Mouse (Mus musculus): ENCODE results near the gene Crk. TPM values are rescaled to one million over a fixed set of nuclear protein-coding genes. Genes with fewer than 3 reads are reported as not detected.
"Not testable (repeated sequence)": the region's sequence is repeated elsewhere in the genome, so short reads cannot be mapped to it uniquely, and the experiment has no call there.

Gene Crk
- polyA plus RNA-seq, 1 experiment from 2014 or later, result 131 TPM

DNA sequence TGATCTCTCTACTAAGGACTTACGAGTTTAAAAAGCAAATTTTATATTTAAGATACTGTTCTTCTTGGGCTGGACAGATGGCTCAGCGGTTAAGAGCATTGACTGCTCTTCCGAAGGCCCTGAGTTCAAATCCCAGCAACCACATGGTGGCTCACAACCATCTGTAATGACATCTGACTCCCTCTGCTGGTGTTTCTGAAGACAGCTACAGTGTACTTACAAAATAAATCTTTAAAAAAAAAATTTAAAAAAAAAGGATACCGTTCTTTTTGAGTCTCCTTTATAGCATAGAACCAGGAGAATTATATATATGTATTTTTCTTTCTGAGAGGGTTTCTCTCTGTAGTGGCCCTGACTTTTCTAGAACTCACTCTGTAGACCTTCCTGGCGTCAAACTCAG, 21.5 kb downstream of the Crk start:
- Histone ChIP-seq H3K27ac (replicated peaks) (no peak overlapping the region), H3K36me3 (peaks cover 65% of the 10 kb centered on the region), H3K9me3 (no peaks in the 10 kb centered on the region), H3K4me3 (no peak overlapping the region), H3K4me2 (replicated peaks) (no peak overlapping the region), H3K27me3 (no peaks in the 10 kb centered on the region), H3K4me1 (no peaks in the 10 kb centered on the region), H3K9ac (replicated peaks) (no peak overlapping the region)
- 96% methylated on average over 5 of the region's 5 CpGs for WGBS
- ATAC-seq (replicated peaks), result no peak

DNA sequence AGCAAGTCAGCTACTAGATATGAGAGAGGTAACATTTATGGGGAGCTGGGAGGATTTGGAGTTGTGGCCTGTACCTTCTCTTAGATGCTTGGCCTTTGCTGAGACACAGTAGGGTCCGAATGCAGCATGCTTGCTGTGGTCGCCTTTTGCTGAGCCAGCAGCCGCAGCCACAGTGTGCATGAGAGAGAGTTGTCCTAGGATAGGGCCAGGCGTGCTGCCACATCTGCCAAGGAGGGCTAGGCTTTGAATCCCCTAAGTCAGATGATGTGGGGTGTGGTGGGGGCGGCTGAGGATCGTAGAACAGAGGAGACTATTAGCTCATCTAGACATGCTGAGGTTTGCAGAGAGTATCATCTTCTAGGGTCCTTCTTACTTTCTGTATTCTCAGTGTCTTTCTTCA, 23.7 kb downstream of the Crk start:
- Histone ChIP-seq H3K9me3 (no peaks in the 10 kb centered on the region), H3K36me3 (peaks cover 65% of the 10 kb centered on the region), H3K9ac (replicated peaks) (no peak overlapping the region), H3K27me3 (no peaks in the 10 kb centered on the region), H3K27ac (replicated peaks) (no peak overlapping the region), H3K4me3 (no peak overlapping the region), H3K4me2 (replicated peaks) (no peak overlapping the region), H3K4me1 (no peaks in the 10 kb centered on the region)
- WGBS, result 93% methylated on average over 6 of the region's 6 CpGs
- ATAC-seq (replicated peaks), result no peak

DNA sequence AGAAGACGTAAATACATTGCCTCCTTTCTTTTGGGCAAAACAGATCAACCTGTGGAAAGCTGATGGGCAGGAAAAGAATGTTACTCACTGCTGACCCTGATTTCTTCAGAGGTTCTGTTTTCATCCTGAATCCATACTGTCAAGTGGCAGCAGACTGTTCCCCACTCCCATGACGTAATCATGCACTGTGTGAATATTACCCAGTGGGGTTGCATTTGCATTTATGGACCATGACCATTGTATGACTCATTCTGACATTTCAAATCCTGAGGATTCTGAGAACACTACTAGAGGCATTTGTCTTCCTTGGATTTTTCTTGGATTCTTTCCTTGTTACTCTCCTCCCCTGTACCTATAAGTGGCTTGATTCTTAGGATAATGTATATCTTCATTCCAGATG, 24.7 kb downstream of the Crk start:
- Histone ChIP-seq H3K9ac (replicated peaks) (no peak overlapping the region), H3K4me2 (replicated peaks) (no peak overlapping the region), H3K27me3 (no peaks in the 10 kb centered on the region), H3K27ac (replicated peaks) (no peak overlapping the region), H3K4me3 (no peak overlapping the region), H3K9me3 (no peaks in the 10 kb centered on the region), H3K4me1 (no peaks in the 10 kb centered on the region), H3K36me3 (peaks cover 58% of the 10 kb centered on the region)
- ATAC-seq (replicated peaks), result no peak
- WGBS, result 93% methylated on average over 2 of the region's 2 CpGs

DNA sequence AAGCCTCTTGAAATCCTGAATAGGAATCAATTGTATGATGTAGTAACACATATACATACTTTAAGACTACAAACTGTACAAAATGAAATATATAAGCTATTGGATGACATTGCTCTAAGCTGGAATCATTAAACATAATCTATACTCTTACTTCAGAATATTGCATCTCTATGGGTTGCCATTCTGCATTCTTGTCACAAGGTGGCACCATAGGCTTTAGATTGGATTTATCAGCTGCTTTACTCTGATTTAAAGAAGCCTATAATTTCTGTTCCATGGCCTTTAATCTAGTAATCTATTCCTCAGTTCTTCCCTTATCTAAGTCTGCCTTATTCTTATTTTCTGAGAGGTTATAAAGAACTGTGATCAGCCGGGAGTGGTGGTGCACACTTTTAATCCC, 34.9 kb downstream of the Crk start:
- no peak overlapping the region for H3K4me3 ChIP-seq
- no peak for ATAC-seq (replicated peaks)
- 83% methylated on average over 1 of the region's 1 CpGs for WGBS

DNA sequence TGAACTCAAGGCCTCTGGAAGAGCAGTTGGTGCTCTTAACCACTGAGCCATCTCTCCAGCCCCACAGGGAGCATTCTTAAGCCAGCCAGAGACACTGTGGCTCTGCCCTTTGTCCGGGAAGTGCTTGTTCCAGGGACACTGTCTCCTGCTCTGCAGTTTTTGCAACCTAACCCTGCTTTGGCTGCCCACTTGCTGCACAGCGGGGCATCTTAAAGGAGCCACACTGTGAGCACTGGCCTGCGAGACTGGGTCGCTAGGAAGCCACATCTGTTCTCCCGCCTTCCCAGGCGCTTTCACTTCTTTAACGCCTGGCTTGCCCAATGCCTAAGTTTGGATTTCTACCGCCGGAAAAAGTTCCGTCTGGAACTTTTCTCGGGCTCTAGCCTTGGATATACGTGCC, 36.5 kb downstream of the Crk start:
- WGBS, result 20% methylated on average over 12 of the region's 12 CpGs

More for the DNA sequence above, 34.9 kb downstream of the Crk start:
- Histone ChIP-seq H3K4me1 (no peaks in the 10 kb centered on the region), H3K36me3 (no peaks in the 10 kb centered on the region), H3K4me2 (replicated peaks) (no peak overlapping the region), H3K9me3 (no peaks in the 10 kb centered on the region), H3K9ac (replicated peaks) (no peak overlapping the region), H3K27ac (replicated peaks) (no peak overlapping the region), H3K27me3 (no peaks in the 10 kb centered on the region)

DNA sequence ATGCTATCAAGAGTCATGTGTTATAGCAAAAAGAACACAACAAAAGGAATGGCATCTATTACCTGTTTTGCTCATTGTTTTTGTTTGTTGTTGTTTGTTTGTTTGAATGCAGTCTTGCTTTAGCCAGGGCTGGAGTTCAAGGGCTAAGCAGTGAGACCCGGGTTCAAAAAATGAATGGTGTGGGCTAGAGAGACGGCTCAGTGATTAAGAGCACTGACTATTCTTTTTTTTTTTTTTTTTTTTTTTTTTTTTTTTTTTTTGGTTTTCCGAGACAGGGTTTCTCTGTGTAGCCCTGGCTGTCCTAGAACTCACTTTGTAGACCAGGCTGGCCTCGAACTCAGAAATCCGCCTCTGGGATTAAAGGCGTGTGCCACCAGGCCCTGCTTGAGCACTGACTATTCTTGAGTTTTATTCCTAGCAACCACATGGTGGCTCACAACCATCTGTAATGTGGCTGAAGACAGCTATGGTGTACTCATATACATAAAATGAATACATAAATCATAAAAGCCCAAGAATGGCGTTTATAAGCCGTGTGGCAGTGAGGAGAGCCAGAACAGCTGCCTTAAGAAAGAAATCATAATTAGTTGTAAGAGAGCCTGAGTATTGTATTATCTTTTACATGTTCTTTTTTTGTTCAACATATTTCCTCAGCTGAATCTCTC, 37.7 kb downstream of the Crk start:
- WGBS, result 79% methylated on average over 8 of the region's 8 CpGs
- H3K4me2 ChIP-seq (replicated peaks), result no peak overlapping the region
- H3K9me3 ChIP-seq, result no peaks in the 10 kb centered on the region
- H3K27ac ChIP-seq (replicated peaks), result no peak overlapping the region
- H3K4me1 ChIP-seq, result no peaks in the 10 kb centered on the region
- ATAC-seq (replicated peaks), result no peak
- H3K36me3 ChIP-seq, result no peaks in the 10 kb centered on the region
- H3K9ac ChIP-seq (replicated peaks), result no peak overlapping the region
- no peaks in the 10 kb centered on the region for H3K27me3 ChIP-seq
- no peak overlapping the region for H3K4me3 ChIP-seq

More for the DNA sequence above, 36.5 kb downstream of the Crk start:
- Histone ChIP-seq H3K4me1 (no peaks in the 10 kb centered on the region), H3K4me3 (no peak overlapping the region), H3K27ac (replicated peaks) (no peak overlapping the region), H3K27me3 (no peaks in the 10 kb centered on the region), H3K36me3 (no peaks in the 10 kb centered on the region), H3K9me3 (no peaks in the 10 kb centered on the region), H3K4me2 (replicated peaks) (no peak overlapping the region), H3K9ac (replicated peaks) (no peak overlapping the region)
- no peak for ATAC-seq (replicated peaks)

DNA sequence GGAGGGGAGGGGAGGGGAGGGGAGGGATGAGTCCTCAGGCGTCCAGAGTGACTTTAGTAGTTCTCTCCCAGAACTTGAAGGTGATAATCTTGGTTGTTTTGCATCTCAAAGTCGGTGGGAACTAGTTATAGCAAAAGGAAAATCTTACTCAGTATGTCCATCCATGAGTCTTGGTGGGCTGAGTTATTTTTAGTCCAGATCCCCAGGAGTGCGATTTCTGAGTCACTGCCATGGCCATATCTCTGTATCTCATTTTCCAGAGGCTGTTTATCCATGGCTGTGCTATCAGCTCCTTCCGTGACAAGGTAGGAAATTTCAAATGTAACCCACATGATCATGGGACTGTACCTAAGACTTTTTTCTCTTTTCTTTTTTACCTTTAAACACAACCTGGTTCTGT, 43.3 kb downstream of the Crk start:
- Histone ChIP-seq H3K27ac (replicated peaks) (no peak overlapping the region), H3K9me3 (no peaks in the 10 kb centered on the region), H3K27me3 (no peaks in the 10 kb centered on the region), H3K4me2 (replicated peaks) (no peak overlapping the region), H3K4me1 (no peaks in the 10 kb centered on the region), H3K36me3 (no peaks in the 10 kb centered on the region), H3K4me3 (no peak overlapping the region), H3K9ac (replicated peaks) (no peak overlapping the region)
- WGBS, result 57% methylated on average over 4 of the region's 4 CpGs
- ATAC-seq (replicated peaks), result no peak

DNA sequence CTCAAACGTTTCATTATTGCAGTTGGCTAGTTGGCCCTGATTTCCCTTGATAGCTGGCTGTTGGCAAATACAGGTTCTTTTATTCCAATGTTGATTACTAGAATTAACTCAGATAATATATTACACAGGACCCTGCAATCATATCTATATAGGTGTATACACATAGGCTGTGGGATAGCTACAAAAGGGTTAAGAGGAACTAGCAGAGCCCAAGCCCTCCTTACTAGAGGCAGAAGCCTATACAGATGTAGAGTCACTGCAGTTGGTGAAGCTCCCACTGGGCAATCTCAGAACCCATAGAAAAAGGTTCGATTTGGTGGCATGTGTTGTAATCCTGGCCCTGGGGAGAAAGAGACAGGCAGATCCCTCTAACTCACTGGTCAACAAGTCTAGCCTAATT, 48.1 kb downstream of the Crk start:
- no peak overlapping the region for H3K4me3 ChIP-seq
- no peaks in the 10 kb centered on the region for H3K36me3 ChIP-seq
- no peak overlapping the region for H3K27ac ChIP-seq (replicated peaks)
- H3K4me1 ChIP-seq, result peaks cover 11% of the 10 kb centered on the region
- no peak overlapping the region for H3K4me2 ChIP-seq (replicated peaks)
- no peak overlapping the region for H3K9ac ChIP-seq (replicated peaks)
- ATAC-seq (replicated peaks), result no peak
- H3K9me3 ChIP-seq, result no peaks in the 10 kb centered on the region
- H3K27me3 ChIP-seq, result no peaks in the 10 kb centered on the region
- 74% methylated on average over 2 of the region's 2 CpGs for WGBS

DNA sequence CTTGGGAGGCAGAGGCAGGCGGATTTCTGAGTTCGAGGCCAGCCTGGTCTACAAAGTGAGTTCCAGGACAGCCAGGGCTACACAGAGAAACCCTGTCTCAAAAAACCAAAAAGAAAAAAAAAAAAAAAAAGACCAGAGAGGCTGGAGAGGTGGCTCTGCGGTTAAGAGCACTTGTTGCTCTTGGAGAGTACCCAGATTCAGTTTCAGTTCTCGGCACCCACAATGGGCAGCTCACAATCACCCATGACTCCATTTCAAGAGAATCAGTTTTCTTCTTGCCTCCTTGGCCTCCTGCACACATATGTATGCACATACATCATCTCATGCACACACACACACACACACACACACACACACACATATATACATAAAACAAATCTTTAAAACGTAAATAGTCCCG, 48.6 kb downstream of the Crk start:
- H3K36me3 ChIP-seq; H3K27ac ChIP-seq (replicated peaks); ATAC-seq (replicated peaks); H3K9ac ChIP-seq (replicated peaks); H3K4me2 ChIP-seq (replicated peaks); H3K27me3 ChIP-seq; H3K4me3 ChIP-seq; H3K9me3 ChIP-seq: not testable (repeated sequence)
- 90% methylated on average over 6 of the region's 6 CpGs for WGBS
- H3K4me1 ChIP-seq, result peaks cover 14% of the 10 kb centered on the region

DNA sequence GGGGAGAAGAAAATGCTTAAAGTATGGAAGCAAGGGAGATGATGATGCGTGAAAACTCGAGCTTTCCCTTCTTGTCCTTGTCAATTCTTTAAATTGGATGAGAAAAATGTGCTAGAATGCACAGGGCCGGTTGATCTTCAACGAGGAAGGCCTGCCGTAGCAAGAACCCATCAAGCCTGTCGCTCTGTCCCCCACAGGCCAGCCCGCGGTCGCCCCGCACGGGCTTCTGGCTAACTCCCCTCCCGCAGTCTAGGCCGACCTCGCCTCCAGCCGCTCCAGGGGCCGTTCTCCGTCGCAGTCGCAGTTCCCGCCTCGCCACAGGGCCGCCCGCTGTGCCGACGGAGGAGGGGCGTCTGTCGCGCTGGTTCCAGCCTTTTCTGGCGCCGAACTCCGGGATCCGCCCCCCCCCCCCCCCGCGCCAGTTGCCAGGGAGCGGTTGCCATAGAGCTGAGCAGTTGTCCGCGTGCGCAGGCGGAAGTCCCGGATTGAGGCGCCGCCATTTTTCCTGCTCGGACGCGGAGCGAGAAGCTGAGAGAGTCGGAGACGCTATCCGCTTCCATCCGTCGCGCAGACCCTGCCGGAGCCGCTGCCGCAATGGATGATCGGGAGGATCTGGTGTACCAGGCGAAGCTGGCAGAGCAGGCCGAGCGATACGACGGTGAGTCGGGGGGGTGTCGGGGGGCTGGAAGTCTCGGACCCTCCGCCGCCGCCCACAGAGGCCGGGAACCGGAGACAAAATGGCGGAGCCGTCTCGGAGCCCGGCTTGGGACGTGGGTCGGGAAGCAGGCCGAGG, 53.6 kb downstream of the Crk start, which contains the start of gene Ywhae:
TSS of gene Ywhae (plus strand) at position 436 of the 793 bp plus-strand sequence.
- H3K27ac ChIP-seq (replicated peaks), result peak within 1 kb of the TSS; percentile 98
- H3K36me3 ChIP-seq, result no peaks in the 10 kb centered on the region
- peak within 1 kb of the TSS; percentile 99 for H3K9ac ChIP-seq (replicated peaks)
- peak within 1 kb of the TSS; percentile 68 for H3K4me2 ChIP-seq (replicated peaks)
- no peaks in the 10 kb centered on the region for H3K9me3 ChIP-seq
- under 1% methylated on average over 65 of the region's 76 CpGs for WGBS
- ATAC-seq (replicated peaks), result peak; percentile 95
- H3K4me3 ChIP-seq, result peak within 1 kb of the TSS; percentile 59
- H3K27me3 ChIP-seq, result no peaks in the 10 kb centered on the region
- H3K4me1 ChIP-seq, result peaks cover 43% of the 10 kb centered on the region

DNA sequence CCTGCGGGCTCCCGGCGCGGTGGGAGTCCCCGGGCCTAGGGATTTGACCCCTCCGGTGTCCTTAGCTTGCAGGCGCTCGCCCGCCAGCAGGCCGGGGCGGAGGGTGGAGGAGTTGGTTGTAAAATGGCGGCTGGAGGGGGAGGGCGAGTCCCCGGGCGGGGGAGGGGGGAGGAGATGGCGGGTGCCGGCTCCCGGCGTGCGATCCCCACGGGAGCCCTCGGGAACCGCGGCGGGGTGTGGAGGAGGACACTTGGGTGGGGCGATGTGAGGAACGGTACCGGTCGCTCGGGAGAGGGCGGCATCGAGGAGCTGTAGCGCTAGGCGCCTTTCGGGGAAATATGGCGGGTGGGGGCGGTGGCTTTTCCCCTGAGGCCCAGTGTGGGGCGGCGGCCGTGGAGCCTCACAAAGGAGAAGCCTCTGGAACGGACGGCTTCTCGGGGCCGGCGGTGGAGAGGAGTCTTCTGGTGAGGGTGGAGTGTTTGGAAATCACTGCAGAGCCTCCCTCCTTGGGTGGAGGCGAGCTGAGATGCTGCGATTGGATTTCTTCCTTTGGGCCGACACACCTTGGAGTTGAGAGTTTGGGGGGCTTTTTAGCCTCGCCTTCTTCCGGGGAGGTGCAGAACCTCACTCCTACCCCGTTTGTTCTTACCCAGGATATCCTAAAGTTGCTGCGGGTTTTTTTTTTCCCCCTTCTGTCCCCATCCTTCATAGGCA, 54.3 kb downstream of the Crk start:
- Histone ChIP-seq H3K4me3 (peak overlapping the region; percentile 59), H3K27me3 (no peaks in the 10 kb centered on the region), H3K4me1 (peaks cover 46% of the 10 kb centered on the region), H3K36me3 (peaks cover 2% of the 10 kb centered on the region; the same call in 1 of the 2 replicates), H3K4me2 (replicated peaks) (peak overlapping the region; percentile 55), H3K9me3 (no peaks in the 10 kb centered on the region), H3K9ac (replicated peaks) (peak overlapping the region; percentile 99), H3K27ac (replicated peaks) (peak overlapping the region; percentile 98)
- peak; percentile 70 for ATAC-seq (replicated peaks)
- WGBS, result under 1% methylated on average over 51 of the region's 52 CpGs
